Mouse (Mus musculus) adrenal gland, postnatal 10 days (tissue): ENCODE results near the gene Plrg1. TPM values are rescaled to one million over a fixed set of nuclear protein-coding genes. Genes with fewer than 3 reads are reported as not detected.
A peak's percentile ranks its signal among the peaks of the same experiment; 100 is the strongest.

Source experiments
- DNase-seq: peaks from one replicate; pipeline ENCODE4 v3.0.0; 2021; ENCODE audit warnings: mixed read lengths
- long read RNA-seq, 2 experiments: library from polyadenylated mRNA; stranded (forward); transcript quantifications; one replicate each; pipeline ENCODE4 v2.0.0; 2021
- total RNA-seq, 2 experiments: library from RNA; stranded (reverse); gene quantifications; 2 replicates each; pipeline ENCODE4 v1.2.3; 2021

Plrg1 gene
- 10 to 100 TPM; 44.2 to 45.3 TPM for total RNA-seq
- long read RNA-seq, experiment 1, transcript Plrg1-204 (15 exons, 1,851 nt): major isoform, 51 of 55 reads
- long read RNA-seq, experiment 1, partial matches to known transcripts: 2 of 55 reads
- long read RNA-seq, experiment 1, other reads (novel, unspliced or antisense): 2 of 55 reads
- long read RNA-seq, experiment 2, transcript Plrg1-204 (15 exons, 1,851 nt): major isoform, 28 of 30 reads
- long read RNA-seq, experiment 2, partial matches to known transcripts: 0 of 30 reads
- long read RNA-seq, experiment 2, other reads (novel, unspliced or antisense): 2 of 30 reads

- DNase-seq: peak; percentile 99
Measured at GRCm38 (mm10) chr3:83055281-83056038, at the start of gene Plrg1. Gene Plrg1, plus strand, starts transcription at chr3:83055522.

- DNase-seq: peak; percentile 17
Measured at GRCm38 (mm10) chr3:83007557-83007956, 47.8 kb upstream of the Plrg1 start, which contains the start of gene Fgg. Gene Fgg, plus strand, starts transcription at chr3:83007724.

GRCm38 (mm10) chr3:83010291-83010690 is 45.0 kb upstream of the Plrg1 start:
- DNase-seq: no peak

GRCm38 (mm10) chr3:83011136-83011535 is 44.2 kb upstream of the Plrg1 start:
- no peak for DNase-seq

- no peak for DNase-seq
Measured at GRCm38 (mm10) chr3:83011565-83011964, 43.8 kb upstream of the Plrg1 start.

- DNase-seq: no peak
Measured at GRCm38 (mm10) chr3:83012636-83013035, 42.7 kb upstream of the Plrg1 start.

GRCm38 (mm10) chr3:83013951-83014350 is 41.4 kb upstream of the Plrg1 start:
- DNase-seq: no peak

GRCm38 (mm10) chr3:83016236-83016635 is 39.1 kb upstream of the Plrg1 start:
- DNase-seq: no peak

GRCm38 (mm10) chr3:83020387-83020786 is 34.9 kb upstream of the Plrg1 start:
- no peak for DNase-seq

- DNase-seq: no peak
Measured at GRCm38 (mm10) chr3:83021176-83021575, 34.1 kb upstream of the Plrg1 start.

- no peak for DNase-seq
Measured at GRCm38 (mm10) chr3:83025036-83025435, 30.3 kb upstream of the Plrg1 start.

GRCm38 (mm10) chr3:83025475-83026301 is 29.6 kb upstream of the Plrg1 start, which contains the start of gene Fga:
Gene Fga, plus strand, starts transcription at chr3:83026076.
- DNase-seq: no peak

- DNase-seq: no peak
Measured at GRCm38 (mm10) chr3:83027546-83028251, 27.6 kb upstream of the Plrg1 start.

GRCm38 (mm10) chr3:83030331-83030730 is 25.0 kb upstream of the Plrg1 start:
- DNase-seq: no peak

- DNase-seq: no peak
Measured at GRCm38 (mm10) chr3:83032746-83033308, 22.5 kb upstream of the Plrg1 start.

- DNase-seq: no peak
Measured at GRCm38 (mm10) chr3:83033801-83034200, 21.5 kb upstream of the Plrg1 start.

GRCm38 (mm10) chr3:83038865-83039264 is 16.5 kb upstream of the Plrg1 start:
- DNase-seq: no peak

- DNase-seq: no peak
Measured at GRCm38 (mm10) chr3:83039666-83040065, 15.7 kb upstream of the Plrg1 start.

- DNase-seq: no peak
Measured at GRCm38 (mm10) chr3:83042451-83042850, 12.9 kb upstream of the Plrg1 start.

- no peak for DNase-seq
Measured at GRCm38 (mm10) chr3:83046649-83047048, 8.7 kb upstream of the Plrg1 start.

- peak; percentile 13 for DNase-seq
Measured at GRCm38 (mm10) chr3:83049680-83050079, 5.6 kb upstream of the Plrg1 start, which contains the start of gene Fgb. Gene Fgb, minus strand, starts transcription at chr3:83049863.

GRCm38 (mm10) chr3:83050661-83051060 is 4.7 kb upstream of the Plrg1 start:
- no peak for DNase-seq
